Mouse (Mus musculus): ENCODE measurements around the gene Amn1.
"Not testable (repeated sequence)": the region's sequence is repeated elsewhere in the genome, so short reads cannot be mapped to it uniquely, and the experiment has no call there.

The Amn1 gene

DNA sequence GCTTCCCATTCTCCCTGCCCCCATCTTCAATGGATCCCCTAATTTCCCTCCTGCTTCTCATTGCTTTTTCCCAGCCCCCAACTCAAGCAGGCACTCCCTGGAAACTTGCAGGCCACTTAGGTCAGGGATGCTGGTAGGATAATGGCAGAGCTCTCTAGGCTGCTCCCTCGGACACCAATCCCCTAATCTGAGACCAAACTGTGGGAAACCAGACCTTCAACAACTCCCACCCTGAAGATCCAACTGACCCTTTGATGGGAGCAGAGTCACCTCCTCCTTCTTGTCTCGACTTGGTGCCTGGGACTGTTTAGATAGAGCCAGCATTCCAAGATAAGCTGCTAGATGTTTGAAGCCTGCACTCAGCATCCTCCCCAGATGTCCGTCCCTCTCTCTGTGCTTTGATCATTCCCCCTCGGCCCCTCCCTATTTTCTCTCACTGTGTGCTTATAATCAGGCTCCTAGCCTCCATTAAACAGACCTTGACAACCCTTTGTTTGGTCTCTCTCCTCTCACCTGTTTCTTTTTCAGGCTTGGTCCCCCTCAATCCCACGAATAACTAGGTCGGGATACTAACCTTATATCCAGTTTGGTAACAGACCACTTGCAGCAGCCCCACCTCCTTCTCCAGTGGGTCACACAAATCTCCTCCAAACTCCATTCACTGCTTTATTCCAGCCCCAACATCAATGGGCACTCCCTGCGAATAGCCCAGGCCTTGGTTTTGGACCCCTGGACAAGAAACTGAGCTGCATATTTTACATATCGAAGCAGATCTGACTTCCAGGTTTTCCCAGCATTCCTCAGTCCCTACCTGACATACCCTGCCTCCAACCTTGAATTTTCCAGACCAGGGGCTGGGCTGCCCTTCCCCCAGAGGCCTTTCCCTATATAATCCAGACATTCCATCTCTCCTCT lies 34.1 kb downstream of the Amn1 start:
- DNase-seq (ENCODE audit: inconsistent ontology term): no peak

GRCm38 (mm10) chr6:149153473-149154115 lies 34.9 kb downstream of the Amn1 start:
- no peak for DNase-seq (ENCODE audit: inconsistent ontology term)

GRCm38 (mm10) chr6:149152119-149152518 lies 36.4 kb downstream of the Amn1 start:
- DNase-seq (ENCODE audit: inconsistent ontology term): no peak

DNA sequence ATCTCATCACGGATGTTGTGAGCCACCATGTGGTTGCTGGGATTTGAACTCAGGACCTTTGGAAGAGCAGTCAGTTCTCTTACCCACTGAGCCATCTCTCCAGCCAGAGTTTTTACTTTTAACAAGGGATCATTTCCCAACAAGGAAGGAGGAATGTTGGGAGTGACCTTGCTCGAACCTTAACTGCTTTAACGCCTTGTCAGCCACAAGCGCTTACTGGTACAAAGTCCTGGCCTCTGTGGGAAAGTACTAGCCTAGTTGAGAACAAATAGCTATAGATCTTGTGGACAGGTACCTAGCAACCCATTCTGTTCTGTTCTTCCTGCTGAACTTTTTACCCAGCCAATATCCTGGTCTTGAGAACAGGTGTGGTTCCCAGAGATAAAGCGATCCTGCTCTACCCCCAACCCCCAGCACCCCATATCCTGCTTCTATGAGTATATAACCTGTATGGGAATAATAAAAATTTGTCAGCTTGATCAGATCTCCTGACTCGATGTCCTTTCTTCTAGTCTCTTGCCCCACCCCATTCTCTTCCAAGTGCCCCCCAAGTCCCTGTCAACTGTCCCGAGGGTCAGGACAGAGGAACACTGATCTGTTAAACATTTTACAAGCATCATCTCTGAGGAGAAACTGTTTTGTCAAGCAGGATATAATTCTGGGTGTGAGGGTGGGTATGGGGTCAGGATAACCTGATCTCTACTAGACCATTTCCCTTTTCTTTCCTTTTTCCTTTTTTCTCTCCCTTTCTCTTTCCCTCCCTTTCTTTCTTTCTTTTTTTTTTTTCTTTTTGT lies 39.9 kb downstream of the Amn1 start:
- no peak for DNase-seq (ENCODE audit: inconsistent ontology term)

- no peak for DNase-seq (ENCODE audit: inconsistent ontology term)
These were observed 43.4 kb downstream of the Amn1 start for GRCm38 (mm10) chr6:149145143-149145542.

- peak; percentile 91 for DNase-seq (ENCODE audit: inconsistent ontology term)
These were observed 46.9 kb downstream of the Amn1 start for GRCm38 (mm10) chr6:149141393-149142173.

GRCm38 (mm10) chr6:149139471-149139870 lies 49.0 kb downstream of the Amn1 start, which contains the start of gene Etfbkmt:
Gene Etfbkmt (plus strand): TSS chr6:149139849.
- no peak for DNase-seq (ENCODE audit: inconsistent ontology term)

DNA sequence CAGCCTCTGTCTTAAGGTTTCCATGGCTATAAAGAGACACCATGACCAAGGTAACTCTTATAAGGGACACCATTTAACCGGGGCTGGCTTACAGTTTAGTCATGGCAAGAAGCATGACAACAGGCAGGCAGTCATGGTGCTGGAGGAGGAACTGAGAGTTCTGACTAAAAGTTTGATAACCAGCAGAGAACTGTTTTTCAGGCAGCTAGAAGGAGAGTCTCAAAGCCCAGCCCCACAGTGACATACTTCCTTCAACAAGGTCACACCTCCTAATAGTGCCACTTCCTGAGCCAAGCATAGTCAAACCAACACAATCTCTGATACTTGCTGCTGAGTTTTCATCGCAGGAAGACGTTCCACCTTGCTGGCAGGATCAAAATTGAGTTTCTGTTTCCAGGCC lies 49.5 kb downstream of the Amn1 start:
- DNase-seq (ENCODE audit: inconsistent ontology term): no peak

DNA sequence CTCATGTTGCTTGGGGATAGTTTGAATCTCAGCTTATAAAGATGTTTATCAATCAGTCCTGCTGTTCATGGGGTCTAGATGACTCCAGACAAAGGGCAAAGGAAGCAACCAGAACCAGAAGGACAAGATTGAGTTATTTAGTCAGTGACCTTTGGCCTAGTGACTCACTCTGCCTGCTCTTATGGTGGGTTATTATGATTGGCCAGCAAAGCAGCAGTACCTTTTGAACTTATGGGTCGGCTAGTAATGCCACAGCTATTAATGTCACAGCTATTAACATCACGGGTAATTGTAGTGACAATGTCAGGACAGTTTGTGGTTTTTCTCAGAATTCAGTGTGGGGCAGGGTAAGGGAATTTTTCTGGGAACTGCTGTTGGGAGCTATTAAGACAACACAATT lies 50.6 kb downstream of the Amn1 start:
- no peak for DNase-seq (ENCODE audit: inconsistent ontology term)

GRCm38 (mm10) chr6:149135631-149136030 lies 52.9 kb downstream of the Amn1 start:
- DNase-seq (ENCODE audit: inconsistent ontology term): no peak

- DNase-seq (ENCODE audit: inconsistent ontology term): no peak
These were observed 53.9 kb downstream of the Amn1 start for GRCm38 (mm10) chr6:149134391-149135150.

GRCm38 (mm10) chr6:149132311-149133077 lies 56.0 kb downstream of the Amn1 start:
- DNase-seq (ENCODE audit: inconsistent ontology term): peak; percentile 70

GRCm38 (mm10) chr6:149131111-149131510 lies 57.4 kb downstream of the Amn1 start:
- DNase-seq (ENCODE audit: inconsistent ontology term): peak; percentile 57

GRCm38 (mm10) chr6:149129870-149130269 lies 58.6 kb downstream of the Amn1 start, which contains the start of gene Gm10203:
Gene Gm10203 (plus strand): TSS chr6:149130170.
- not testable (repeated sequence) for DNase-seq (ENCODE audit: inconsistent ontology term)

DNA sequence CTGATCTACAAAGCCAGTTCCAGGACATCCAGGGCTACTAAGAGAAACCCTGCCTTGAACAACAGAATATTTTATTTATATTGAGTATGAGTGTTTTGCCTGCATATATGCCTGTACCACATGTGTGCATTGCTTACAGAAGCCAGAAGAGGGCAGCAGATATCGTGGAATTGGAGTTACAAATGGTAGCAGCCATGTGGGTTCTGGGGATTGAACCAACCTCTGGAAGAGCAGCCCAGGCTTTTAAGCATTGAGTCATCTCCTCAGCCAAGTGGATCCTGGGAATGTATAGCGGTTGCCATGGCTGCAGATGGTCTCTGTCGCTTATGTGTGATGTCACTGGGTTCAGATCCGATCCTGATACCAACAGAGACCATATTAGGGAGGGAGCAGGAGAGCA lies 61.8 kb downstream of the Amn1 start:
- no peak for DNase-seq (ENCODE audit: inconsistent ontology term)

DNA sequence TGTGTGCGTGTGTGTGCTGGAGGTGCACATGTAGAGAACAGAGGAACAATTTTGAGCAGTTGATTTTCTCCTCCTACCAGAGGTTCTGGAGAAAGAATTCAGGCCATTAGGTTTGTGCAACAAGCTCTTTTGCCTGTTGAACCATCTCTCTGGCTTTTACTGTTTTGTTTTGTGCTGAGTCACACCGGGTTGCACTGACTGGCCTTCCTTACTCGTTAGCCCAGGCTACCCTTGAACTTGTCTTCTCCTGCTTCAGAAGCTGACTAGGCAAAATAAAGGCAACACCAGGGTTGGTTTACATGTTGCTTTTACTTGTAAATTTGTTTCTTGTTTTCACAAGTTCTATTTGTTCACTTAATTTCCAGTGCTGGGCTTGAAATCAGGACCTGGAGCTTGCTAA lies 65.5 kb downstream of the Amn1 start:
- no peak for DNase-seq (ENCODE audit: inconsistent ontology term)

- peak; percentile 52 for DNase-seq (ENCODE audit: inconsistent ontology term)
These were observed 68.7 kb downstream of the Amn1 start for GRCm38 (mm10) chr6:149119853-149120252.

DNA sequence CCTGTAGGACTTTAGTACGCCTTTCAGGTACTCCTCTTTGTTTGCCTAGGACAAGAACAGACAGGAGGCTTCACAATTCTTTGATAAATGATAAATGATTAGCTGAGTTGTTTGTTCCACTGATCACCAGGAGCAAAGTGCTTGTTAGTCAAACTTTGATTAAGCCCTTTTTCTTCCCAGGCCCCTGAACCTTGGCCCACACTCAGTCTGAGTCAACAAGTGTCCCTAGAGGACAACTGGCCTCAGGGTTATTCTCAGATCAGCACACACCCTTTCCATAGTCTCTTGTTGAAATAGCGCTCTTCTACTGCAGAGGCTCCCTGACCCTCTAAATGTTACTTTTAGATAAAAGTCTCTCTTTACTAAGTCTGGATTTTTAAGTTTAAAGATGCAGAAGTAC lies 69.6 kb downstream of the Amn1 start:
- no peak for DNase-seq (ENCODE audit: inconsistent ontology term)

GRCm38 (mm10) chr6:149116992-149117391 lies 71.5 kb downstream of the Amn1 start:
- DNase-seq (ENCODE audit: inconsistent ontology term): no peak

DNA sequence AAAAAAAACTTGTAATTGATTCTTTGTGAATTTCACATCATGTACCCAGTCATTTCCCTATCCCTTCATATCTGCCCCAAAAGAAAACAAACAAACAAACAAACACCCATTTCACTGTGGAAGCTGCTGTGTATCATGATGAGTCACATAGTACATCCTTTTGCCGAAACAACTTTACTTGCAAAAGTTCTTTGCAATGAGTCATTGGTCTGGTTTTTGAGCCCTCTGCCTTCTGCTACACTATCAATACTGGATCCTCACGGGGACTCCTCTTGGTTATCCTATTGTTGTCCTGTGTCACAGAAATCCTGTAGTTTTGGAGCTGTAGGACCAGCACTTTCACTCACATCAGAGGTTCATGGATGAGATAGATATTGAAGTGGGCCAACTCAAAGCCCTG lies 79.6 kb downstream of the Amn1 start:
- DNase-seq (ENCODE audit: inconsistent ontology term): no peak
